24 mouse cellular contexts compared by ENCODE assay signal in the genomic region with DNA sequence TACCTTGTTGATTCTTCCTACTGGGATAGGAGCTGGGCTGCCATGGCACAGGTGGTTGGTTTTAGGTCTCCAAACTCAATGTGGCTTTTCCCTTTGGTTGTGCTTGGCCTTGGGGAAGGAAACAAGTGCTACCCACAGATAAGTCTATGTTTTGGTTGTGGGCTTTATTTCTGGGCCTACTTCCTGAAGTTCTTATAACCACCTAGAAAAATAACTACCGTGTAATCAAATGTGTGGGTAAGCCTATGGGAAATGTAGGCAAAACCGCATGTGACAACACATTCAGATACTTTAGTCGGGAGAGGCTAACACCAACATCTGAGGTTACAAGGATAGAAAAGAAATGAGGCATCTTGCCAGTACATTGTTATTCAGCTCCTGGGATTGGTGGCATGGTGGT. TPM values are rescaled to one million over a fixed set of nuclear protein-coding genes. Genes with fewer than 3 reads are reported as not detected.
DNase-seq lines count a peak whose midpoint lies in the region; ATAC-seq and TF ChIP-seq lines count a peak whose summit lies in the region.
"Had no signal": no experiment of that assay in that cellular context is flagged by ENCODE, and none has a peak within 500 bp of the region (broad histone marks: within the 10 kb centered on the region; RNA-seq: fewer than 3 reads in every experiment).

No protein-coding gene starts in this region.

- no peaks in the 10 kb centered on the region for H3K27me3 ChIP-seq in MEL (ENCODE audit: control insufficient read depth in 1 of 2, insufficient read depth in 2 of 2, low read length in 2 of 2)
- H3K27me3 ChIP-seq in liver, embryonic 11.5 days (replicated peaks; ENCODE audit: control insufficient read depth, insufficient read depth, low read length) = no peaks in the 10 kb centered on the region
- H3K27me3 ChIP-seq: CH12.LX; embryonic facial prominence, embryonic 12.5 days; forebrain, embryonic 13.5 days; forebrain, embryonic 15.5 days had no signal

- intact Hi-C loops in gastrocnemius, adult 2 months (cut with DNase I) = no loop called here

- H3K4me3 ChIP-seq in MEL (ENCODE audit: control insufficient read depth in 1 of 2, insufficient read depth in 1 of 2, low read depth in 2 of 2, low read length in 2 of 2) = no peak overlapping the region
- H3K4me3 ChIP-seq in gastrocnemius, adult 2 months = no peak overlapping the region
- no peak overlapping the region for H3K4me3 ChIP-seq in liver, embryonic 11.5 days (ENCODE audit: low read depth, low read length)
- H3K4me3 ChIP-seq: embryonic facial prominence, embryonic 10.5 days; embryonic facial prominence, embryonic 12.5 days; forebrain, embryonic 13.5 days; forebrain, embryonic 15.5 days had no signal

- TF ChIP-seq EP300 in MEL (IDR thresholded peaks at IDR 0.05; ENCODE audit: low read depth in 1 of 2, low read length in 2 of 2) = no peak

- TF ChIP-seq CTCF in MEL (IDR thresholded peaks at IDR 0.05 in 2 of 3, conservative IDR thresholded peaks at IDR 0.05 in 1 of 3; ENCODE audit: control insufficient read depth in 1 of 3, insufficient read depth in 1 of 3, low read depth in 2 of 3, low read length in 3 of 3, poor library complexity in 1 of 3, severe bottlenecking in 1 of 3) = no peak
- TF ChIP-seq CTCF in gastrocnemius, adult 2 months (IDR thresholded peaks at IDR 0.05) = no peak

- H3K9me3 ChIP-seq in MEL (replicated peaks; ENCODE audit: insufficient read depth, low read length) = no peaks in the 10 kb centered on the region
- no peaks in the 10 kb centered on the region for H3K9me3 ChIP-seq in liver, embryonic 11.5 days (ENCODE audit: control insufficient read depth, low read length)
- H3K9me3 ChIP-seq: embryonic facial prominence, embryonic 10.5 days; embryonic facial prominence, embryonic 12.5 days; forebrain, embryonic 13.5 days; forebrain, embryonic 15.5 days; G1E had no signal

- no peak overlapping the region for H3K9ac ChIP-seq in MEL (ENCODE audit: control insufficient read depth, low read depth, low read length, poor library complexity, severe bottlenecking)
- no peak overlapping the region for H3K9ac ChIP-seq in liver, embryonic 11.5 days (ENCODE audit: low read depth, low read length)
- H3K9ac ChIP-seq: embryonic facial prominence, embryonic 12.5 days; forebrain, embryonic 13.5 days; forebrain, embryonic 15.5 days; forebrain, postnatal 0 days had no signal

- no peak overlapping the region for H3K4me2 ChIP-seq in liver, embryonic 11.5 days
- H3K4me2 ChIP-seq: embryonic facial prominence, embryonic 12.5 days; forebrain, embryonic 13.5 days; forebrain, embryonic 15.5 days had no signal

- WGBS in liver, embryonic 11.5 days = 82% methylated on average over 3 of the region's 3 CpGs

- DNase-seq in 416B (ENCODE audit: low read depth) = peak; percentile 72
- DNase-seq in MEL (ENCODE audit: low read depth, low spot score) = no peak
- no peak for DNase-seq in gastrocnemius, adult 2 months
- DNase-seq in liver, embryonic 11.5 days (ENCODE audit: low spot score) = no peak
- DNase-seq: adrenal gland, adult 8-10 months; adrenal gland, postnatal 14 days; adrenal gland, postnatal 36 days; B cell, adult 2 months; cerebellum, adult 11-12 months; cerebellum, adult 2 months; cerebellum, adult 9-10 months; cerebellum, postnatal 10 days; cerebellum, postnatal 25 days; forebrain, postnatal 0 days had no signal

- peaks cover 0 to 12% of the 10 kb centered on the region in 2 experiments; a peak in 3 of 4 replicates for H3K36me3 ChIP-seq in MEL (ENCODE audit: control insufficient read depth in 1 of 2, insufficient read depth in 2 of 2, low read length in 2 of 2)
- no peaks in the 10 kb centered on the region for H3K36me3 ChIP-seq in liver, embryonic 11.5 days (ENCODE audit: control insufficient read depth, insufficient read depth, low read length)

- TF ChIP-seq RAD21 in MEL (IDR thresholded peaks at IDR 0.05; ENCODE audit: low read depth, low read length) = no peak

- H3K4me1 ChIP-seq in MEL (ENCODE audit: control insufficient read depth in 1 of 2, insufficient read depth in 2 of 2, low read length in 2 of 2) = peaks cover 0 to 5% of the 10 kb centered on the region in 2 experiments; a peak in 2 of 4 replicates
- H3K4me1 ChIP-seq in liver, embryonic 11.5 days (replicated peaks; ENCODE audit: control insufficient read depth, insufficient read depth, low read length) = no peaks in the 10 kb centered on the region; the same call in 1 of the 2 replicates
- H3K4me1 ChIP-seq: embryonic facial prominence, embryonic 12.5 days had no signal

- H3K79me2 ChIP-seq in MEL (ENCODE audit: control insufficient read depth, insufficient read depth, low read length, poor library complexity) = peaks cover 12% of the 10 kb centered on the region

- no peak for TF ChIP-seq POLR2A in MEL (IDR thresholded peaks at IDR 0.05; ENCODE audit: control insufficient read depth in 1 of 2, insufficient read depth in 1 of 2, low read depth in 1 of 2, low read length in 2 of 2, poor library complexity in 1 of 2)

- H3K27ac ChIP-seq in MEL (ENCODE audit: control insufficient read depth, low read depth, low read length) = no peak overlapping the region
- no peak overlapping the region for H3K27ac ChIP-seq in gastrocnemius, adult 2 months
- no peak overlapping the region for H3K27ac ChIP-seq in liver, embryonic 11.5 days (ENCODE audit: low read depth, low read length)
- H3K27ac ChIP-seq: embryonic facial prominence, embryonic 10.5 days; embryonic facial prominence, embryonic 12.5 days; forebrain, embryonic 13.5 days; forebrain, embryonic 15.5 days had no signal

- 0 out of 2 replicates have a peak, but pooled peaks have one; percentile 15 for ATAC-seq in common myeloid progenitor, adult 5-6 weeks (replicated peaks; ENCODE audit: low read depth, poor library complexity, severe bottlenecking)
- ATAC-seq in liver, embryonic 11.5 days (replicated peaks; ENCODE audit: low FRiP score) = no peak
- ATAC-seq: activated CD4-positive, CD25-positive, alpha-beta regulatory T cell, adult 4 months; CD4-positive, CD25-positive, alpha-beta regulatory T cell, adult 4 months; forebrain, embryonic 13.5 days; forebrain, embryonic 15.5 days; forebrain, postnatal 0 days; Patski had no signal

TF ChIP-seq in MEL, 35 proteins besides CTCF, POLR2A, EP300 and RAD21:
- TF ChIP-seq HCFC1 (IDR thresholded peaks at IDR 0.05; ENCODE audit: low read depth, low read length) = no peak
- TF ChIP-seq MYB (IDR thresholded peaks at IDR 0.05; ENCODE audit: low read depth, low read length) = no peak
- no peak for TF ChIP-seq USF1 (IDR thresholded peaks at IDR 0.05; ENCODE audit: low read depth, low read length)
- TF ChIP-seq GATA1 (IDR thresholded peaks at IDR 0.05; ENCODE audit: low read depth, low read length) = no peak
- TF ChIP-seq BHLHE40 (IDR thresholded peaks at IDR 0.05; ENCODE audit: borderline replicate concordance, low read depth, low read length) = no peak
- no peak for TF ChIP-seq CHD1 (IDR thresholded peaks at IDR 0.05; ENCODE audit: low read depth, low read length)
- peak; percentile 50 for TF ChIP-seq TAL1 (IDR thresholded peaks at IDR 0.05; ENCODE audit: low read length)

RNA-seq across cellular contexts. Expression of a gene that starts 3.3 kb away (rescaled TPM):
- 52.2 and 55.5 TPM in 2 replicates for total RNA-seq in MEL (2012; rRNA removed)
- 100 to 1,000 TPM; 130 to 157 TPM for polyA plus RNA-seq in MEL (2012; ENCODE audit: insufficient read depth in 1 of 2, insufficient read length in 2 of 2, low read depth in 1 of 2, low replicate concordance in 2 of 2, missing spikeins in 1 of 2)
- 90.2 and 104 TPM in 2 replicates for total RNA-seq in common myeloid progenitor, adult 5-6 weeks (2017)
- 10 to 100 TPM; 25.7 to 30.3 TPM for total RNA-seq in gastrocnemius, adult 2 months (2021)
- polyA plus RNA-seq in liver, embryonic 11.5 days (2014; fragmentation: Nextera tagmentation; extraction: Ambion mirVana) = 20.7 and 23.2 TPM in 2 replicates

RNA-seq across cellular contexts. Expression of a gene that starts 8.1 kb away (rescaled TPM):
- 111 and 155 TPM in 2 replicates for total RNA-seq in MEL (2012; rRNA removed)
- polyA plus RNA-seq in MEL (2012; ENCODE audit: insufficient read depth in 1 of 2, insufficient read length in 2 of 2, low read depth in 1 of 2, low replicate concordance in 2 of 2, missing spikeins in 1 of 2) = 100 to 1,000 TPM; 147 to 233 TPM
- total RNA-seq in common myeloid progenitor, adult 5-6 weeks (2017) = 400 and 472 TPM in 2 replicates
- 10 to 100 TPM; 32.3 to 48.3 TPM for total RNA-seq in gastrocnemius, adult 2 months (2021)
- polyA plus RNA-seq in liver, embryonic 11.5 days (2014; fragmentation: Nextera tagmentation; extraction: Ambion mirVana) = 172 and 175 TPM in 2 replicates

RNA-seq across cellular contexts. Expression of a gene that starts 12.9 kb away (rescaled TPM):
- 3,229 and 3,230 TPM in 2 replicates for total RNA-seq in MEL (2012; rRNA removed)
- 100 to 1,000 TPM in 1 of 2 experiments, not detected in 1; 232 TPM for polyA plus RNA-seq in MEL (2012; ENCODE audit: insufficient read depth in 1 of 2, insufficient read length in 2 of 2, low read depth in 1 of 2, low replicate concordance in 2 of 2, missing spikeins in 1 of 2)
- total RNA-seq in common myeloid progenitor, adult 5-6 weeks (2017) = 1,474 and 1,557 TPM in 2 replicates
- 100 to 1,000 TPM; 165 to 212 TPM for total RNA-seq in gastrocnemius, adult 2 months (2021)
- polyA plus RNA-seq in liver, embryonic 11.5 days (2014; fragmentation: Nextera tagmentation; extraction: Ambion mirVana) = 887 and 939 TPM in 2 replicates

RNA-seq across cellular contexts. Expression of a gene that starts 24.0 kb away (rescaled TPM):
- total RNA-seq in MEL (2012; rRNA removed) = 26.1 and 28.0 TPM in 2 replicates
- polyA plus RNA-seq in MEL (2012; ENCODE audit: insufficient read depth in 1 of 2, insufficient read length in 2 of 2, low read depth in 1 of 2, low replicate concordance in 2 of 2, missing spikeins in 1 of 2) = 10 to 100 TPM in 1 of 2 experiments, not detected in 1; 34.1 TPM
- total RNA-seq in common myeloid progenitor, adult 5-6 weeks (2017) = 26.1 and 34.3 TPM in 2 replicates
- 10 to 100 TPM; 48.5 to 48.7 TPM for total RNA-seq in gastrocnemius, adult 2 months (2021)
- 48.5 and 49.8 TPM in 2 replicates for polyA plus RNA-seq in liver, embryonic 11.5 days (2014; fragmentation: Nextera tagmentation; extraction: Ambion mirVana)

RNA-seq across cellular contexts. Expression of a gene that starts 24.4 kb away (rescaled TPM):
- 5.0 and 5.6 TPM in 2 replicates for total RNA-seq in MEL (2012; rRNA removed)
- 1 to 10 TPM in 1 of 2 experiments, not detected in 1; 9.5 TPM for polyA plus RNA-seq in MEL (2012; ENCODE audit: insufficient read depth in 1 of 2, insufficient read length in 2 of 2, low read depth in 1 of 2, low replicate concordance in 2 of 2, missing spikeins in 1 of 2)
- total RNA-seq in common myeloid progenitor, adult 5-6 weeks (2017) = 9.8 and 26.6 TPM in 2 replicates
- 100 to 1,000 TPM in 1 of 2 experiments, 10 to 100 TPM in 1; 98.0 to 105 TPM for total RNA-seq in gastrocnemius, adult 2 months (2021)
- 12.1 and 15.3 TPM in 2 replicates for polyA plus RNA-seq in liver, embryonic 11.5 days (2014; fragmentation: Nextera tagmentation; extraction: Ambion mirVana)
